ENCODE assay signal across 21 mouse cellular contexts in the genomic region with DNA sequence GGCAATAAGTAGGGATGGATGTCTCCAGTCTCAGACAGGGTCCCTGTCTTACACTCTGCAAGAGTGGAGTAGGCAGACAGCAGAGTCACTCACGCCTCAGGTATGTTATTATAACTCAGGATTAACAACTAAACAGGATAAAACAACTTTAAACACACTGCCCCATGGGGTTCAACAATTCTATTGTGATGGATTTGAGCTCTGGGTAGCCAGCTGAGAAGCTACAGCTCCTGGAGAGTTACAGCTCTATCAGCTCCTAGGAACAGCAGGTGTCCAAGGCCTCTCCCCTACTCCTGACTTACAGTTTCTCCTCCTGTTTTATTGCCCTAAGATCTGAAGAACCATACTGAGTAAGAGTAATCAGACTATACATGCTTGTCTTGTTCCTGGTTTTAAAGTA.
DNase-seq lines count a peak whose midpoint lies in the region; ATAC-seq and TF ChIP-seq lines count a peak whose summit lies in the region.
"Had no signal": no experiment of that assay in that cellular context is flagged by ENCODE, and none has a peak within 500 bp of the region (broad histone marks: within the 10 kb centered on the region; RNA-seq: fewer than 3 reads in every experiment).

No protein-coding gene starts in this region.

- H3K27ac ChIP-seq in hindbrain, postnatal 0 days, result no peak overlapping the region
- H3K27ac ChIP-seq: embryonic facial prominence, embryonic 13.5 days; embryonic facial prominence, embryonic 15.5 days; forebrain, embryonic 13.5 days; forebrain, embryonic 15.5 days had no signal

- H3K4me2 ChIP-seq in hindbrain, postnatal 0 days (ENCODE audit: low read depth, low read length), result no peak overlapping the region
- H3K4me2 ChIP-seq: embryonic facial prominence, embryonic 13.5 days; embryonic facial prominence, embryonic 15.5 days; forebrain, embryonic 13.5 days; forebrain, embryonic 15.5 days had no signal

- peak; percentile 83 for DNase-seq in ES-CJ7 (ENCODE audit: low read depth, low spot score)
- DNase-seq in WW6 (ENCODE audit: low read depth, low spot score), result peak; percentile 34
- DNase-seq in cerebellum, postnatal 4 days (ENCODE audit: low spot score in 2 of 2), result no peak
- no peak for DNase-seq in heart, postnatal 25 days (ENCODE audit: low spot score)
- DNase-seq in hindbrain, postnatal 0 days (ENCODE audit: low spot score), result no peak
- DNase-seq: adrenal gland, adult 8-10 months; adrenal gland, postnatal 14 days; adrenal gland, postnatal 36 days; cerebellum, adult 11-12 months; cerebellum, adult 2 months; cerebellum, adult 9-10 months; cerebellum, postnatal 10 days; cerebellum, postnatal 25 days; embryo, embryonic 11 days; forebrain, postnatal 0 days had no signal

- H3K4me3 ChIP-seq in hindbrain, postnatal 0 days (ENCODE audit: low read length), result no peak overlapping the region
- H3K4me3 ChIP-seq: embryonic facial prominence, embryonic 13.5 days; embryonic facial prominence, embryonic 15.5 days; erythroblast, embryonic 14.5 days; forebrain, embryonic 13.5 days; forebrain, embryonic 15.5 days had no signal

- TF ChIP-seq CTCF in hindbrain, postnatal 0 days (IDR thresholded peaks at IDR 0.05; ENCODE audit: low read depth), result no peak

- WGBS in hindbrain, postnatal 0 days, result 37% methylated on average over 1 of the region's 1 CpGs

- H3K36me3 ChIP-seq in hindbrain, postnatal 0 days (ENCODE audit: insufficient read depth, low read length), result no peaks in the 10 kb centered on the region
- H3K36me3 ChIP-seq: embryonic facial prominence, embryonic 13.5 days; embryonic facial prominence, embryonic 15.5 days; forebrain, embryonic 15.5 days had no signal

- no peak for ATAC-seq in hindbrain, postnatal 0 days
- ATAC-seq: activated CD4-positive, CD25-positive, alpha-beta regulatory T cell, adult 4 months; forebrain, embryonic 13.5 days; forebrain, embryonic 15.5 days; forebrain, postnatal 0 days had no signal

- H3K27me3 ChIP-seq in hindbrain, postnatal 0 days (ENCODE audit: insufficient read depth, low read length), result no peaks in the 10 kb centered on the region
- H3K27me3 ChIP-seq: embryonic facial prominence, embryonic 13.5 days; embryonic facial prominence, embryonic 15.5 days; forebrain, embryonic 13.5 days; forebrain, embryonic 15.5 days had no signal

- H3K4me1 ChIP-seq in hindbrain, postnatal 0 days (ENCODE audit: insufficient read depth, low read length), result no peaks in the 10 kb centered on the region
- H3K4me1 ChIP-seq: embryonic facial prominence, embryonic 13.5 days; embryonic facial prominence, embryonic 15.5 days; forebrain, embryonic 13.5 days; forebrain, embryonic 15.5 days had no signal

- H3K9ac ChIP-seq in hindbrain, postnatal 0 days (replicated peaks; ENCODE audit: low read length), result no peak overlapping the region
- H3K9ac ChIP-seq: embryonic facial prominence, embryonic 13.5 days; embryonic facial prominence, embryonic 15.5 days; forebrain, embryonic 13.5 days; forebrain, embryonic 15.5 days; forebrain, postnatal 0 days had no signal

- intact Hi-C loops in heart, postnatal 25 days (cut with DNase I), result no loop called here

- H3K9me3 ChIP-seq in hindbrain, postnatal 0 days (ENCODE audit: low read length), result 0 out of 2 replicates have a peak, but pooled peaks cover 3% of the 10 kb centered on the region
- H3K9me3 ChIP-seq: embryonic facial prominence, embryonic 15.5 days; forebrain, embryonic 15.5 days had no signal

Comparison
In these comparisons a context has a peak if more than half of its experiments do, and no peak if none do; other contexts are left out.
1. DNase-seq: peak in ES-CJ7 (single experiment) and WW6 (single experiment); none in cerebellum, postnatal 4 days (0 of 2), heart, postnatal 25 days (single experiment) and hindbrain, postnatal 0 days (single experiment).